Mouse (Mus musculus): Measurements from ENCODE around the gene Wdr24. TPM values are rescaled to one million over a fixed set of nuclear protein-coding genes. Genes with fewer than 3 reads are reported as not detected.
"Not testable (repeated sequence)": the region's sequence is repeated elsewhere in the genome, so short reads cannot be mapped to it uniquely, and the experiment has no call there.

Gene Wdr24
- total RNA-seq, 2 experiments from 2014 or later = 10.5 to 11.4 TPM

GRCm38 (mm10) chr17:25843122-25843521 lies 19.7 kb downstream of the Wdr24 start:
- intact Hi-C loops (cut with DNase I) = no loop called here
- no peak for DNase-seq

GRCm38 (mm10) chr17:25843636-25844395 lies 20.4 kb downstream of the Wdr24 start:
- intact Hi-C loops (cut with DNase I) = loop anchor here (2.0 kb wide), 1 partner anchor 25 kb away; the partner anchor contains the start of gene Mcrip2
- no peak for DNase-seq

- intact Hi-C loops (cut with DNase I) = loop anchor here (2.0 kb wide), 1 partner anchor 24 kb away; the partner anchor contains the start of gene Mcrip2
- DNase-seq = peak; percentile 93 to 95
Observed at GRCm38 (mm10) chr17:25844396-25844901, 21.0 kb downstream of the Wdr24 start, which contains the start of gene Rhot2. TSS of gene Rhot2 (minus strand) at chr17:25844851.

- intact Hi-C loops (cut with DNase I) = no loop called here
Observed at GRCm38 (mm10) chr17:25860229-25860628, 36.8 kb downstream of the Wdr24 start.

GRCm38 (mm10) chr17:25860832-25861703 lies 37.6 kb downstream of the Wdr24 start, which contains the start of gene Wdr90:
TSS of gene Wdr90 (minus strand) at chr17:25861501.
- peak; percentile 89 for DNase-seq
- intact Hi-C loops (cut with DNase I) = no loop called here

More at GRCm38 (mm10) chr17:25860229-25860628, 36.8 kb downstream of the Wdr24 start:
- DNase-seq = no peak

GRCm38 (mm10) chr17:25861704-25862612 lies 38.5 kb downstream of the Wdr24 start:
- DNase-seq = no peak
- intact Hi-C loops (cut with DNase I) = no loop called here

- no peak for DNase-seq
- intact Hi-C loops (cut with DNase I) = no loop called here
Observed at GRCm38 (mm10) chr17:25863681-25864080, 40.3 kb downstream of the Wdr24 start.

- intact Hi-C loops (cut with DNase I) = no loop called here
- no peak for DNase-seq
Observed at GRCm38 (mm10) chr17:25864311-25864710, 40.9 kb downstream of the Wdr24 start.

GRCm38 (mm10) chr17:25865288-25865687 lies 41.9 kb downstream of the Wdr24 start:
- intact Hi-C loops (cut with DNase I) = no loop called here
- no peak for DNase-seq

- DNase-seq = no peak
- intact Hi-C loops (cut with DNase I) = no loop called here
Observed at GRCm38 (mm10) chr17:25866172-25866571, 42.7 kb downstream of the Wdr24 start.

GRCm38 (mm10) chr17:25867509-25867835 lies 44.0 kb downstream of the Wdr24 start:
- DNase-seq = no peak
- intact Hi-C loops (cut with DNase I) = no loop called here

- intact Hi-C loops (cut with DNase I) = loop anchor here (2.0 kb wide), 1 partner anchor 23 kb away; the partner anchor contains the start of gene Rhot2
- DNase-seq = peak; percentile 68 to 69
Observed at GRCm38 (mm10) chr17:25867836-25868600, 44.6 kb downstream of the Wdr24 start.

- intact Hi-C loops (cut with DNase I) = loop anchor here (2.0 kb wide), 1 partner anchor 24 kb away; the partner anchor contains the start of gene Rhot2
- DNase-seq = peak; percentile 83 to 86
Observed at GRCm38 (mm10) chr17:25868601-25869191, 45.3 kb downstream of the Wdr24 start, which contains the start of gene Mcrip2. TSS of gene Mcrip2 (minus strand) at chr17:25868764.

- intact Hi-C loops (cut with DNase I) = loop anchor here (2.0 kb wide), 1 partner anchor 25 kb away; the partner anchor contains the start of gene Rhot2
- no peak for DNase-seq
Observed at GRCm38 (mm10) chr17:25869498-25869897, 46.1 kb downstream of the Wdr24 start.

GRCm38 (mm10) chr17:25869954-25870353 lies 46.5 kb downstream of the Wdr24 start:
- no peak for DNase-seq
- intact Hi-C loops (cut with DNase I) = loop anchor here (2.0 kb wide), 1 partner anchor 25 kb away; the partner anchor contains the start of gene Rhot2

- DNase-seq; intact Hi-C loops (cut with DNase I): not testable (repeated sequence)
Observed at GRCm38 (mm10) chr17:25871566-25871965, 48.1 kb downstream of the Wdr24 start.

- no peak for DNase-seq
- intact Hi-C loops (cut with DNase I) = no loop called here
Observed at GRCm38 (mm10) chr17:25872676-25873075, 49.2 kb downstream of the Wdr24 start.

GRCm38 (mm10) chr17:25873405-25874147 lies 50.1 kb downstream of the Wdr24 start:
- intact Hi-C loops (cut with DNase I) = no loop called here
- DNase-seq = no peak
